Mouse (Mus musculus): ENCODE measurements at regions not wholly inside any gene's neighbourhood (a gene's known extent, or its start where the extent isn't known, plus 50 kb on each side); places are given as distances from the start of the nearest gene placed in this dataset.
A peak's percentile ranks its signal among the peaks of the same experiment; 100 is the strongest.
"Not testable (repeated sequence)": the region's sequence is repeated elsewhere in the genome, so short reads cannot be mapped to it uniquely, and the experiment has no call there.

- ATAC-seq (replicated peaks; ENCODE audit: low FRiP score, poor library complexity, severe bottlenecking) = no peak
Measured at GRCm38 (mm10) chr6:41225382-41225781, 76.7 kb upstream of the Try4 start.

- ATAC-seq (replicated peaks; ENCODE audit: low FRiP score, poor library complexity, severe bottlenecking) = no peak
Measured at GRCm38 (mm10) chr6:41218415-41218814, 83.7 kb upstream of the Try4 start.

- ATAC-seq (replicated peaks; ENCODE audit: low FRiP score, poor library complexity, severe bottlenecking) = no peak
Measured at GRCm38 (mm10) chr6:41215857-41216256, 86.2 kb upstream of the Try4 start.

- ATAC-seq (replicated peaks; ENCODE audit: low FRiP score, poor library complexity, severe bottlenecking) = no peak
Measured at GRCm38 (mm10) chr6:41205864-41206263, 96.2 kb upstream of the Try4 start.

- ATAC-seq (replicated peaks; ENCODE audit: low FRiP score, poor library complexity, severe bottlenecking) = no peak
Measured at GRCm38 (mm10) chr6:41202882-41203281, 99.2 kb upstream of the Try4 start.

- ATAC-seq (replicated peaks; ENCODE audit: low FRiP score, poor library complexity, severe bottlenecking) = no peak
Measured at GRCm38 (mm10) chr6:41202302-41202701, 99.8 kb upstream of the Try4 start.

- ATAC-seq (replicated peaks; ENCODE audit: low FRiP score, poor library complexity, severe bottlenecking) = no peak
Measured at GRCm38 (mm10) chr6:41194464-41194863, 107.6 kb upstream of the Try4 start.

GRCm38 (mm10) chr6:41191734-41192326, 110.2 kb upstream of the Try4 start:
- ATAC-seq (replicated peaks; ENCODE audit: low FRiP score, poor library complexity, severe bottlenecking) = no peak

- no peak for ATAC-seq (replicated peaks; ENCODE audit: low FRiP score, poor library complexity, severe bottlenecking)
Measured at GRCm38 (mm10) chr6:41188910-41189309, 113.2 kb upstream of the Try4 start.

GRCm38 (mm10) chr6:41187966-41188365, 114.1 kb upstream of the Try4 start:
- no peak for ATAC-seq (replicated peaks; ENCODE audit: low FRiP score, poor library complexity, severe bottlenecking)

GRCm38 (mm10) chr6:41178896-41179295, 123.2 kb upstream of the Try4 start:
- no peak for ATAC-seq (replicated peaks; ENCODE audit: low FRiP score, poor library complexity, severe bottlenecking)

GRCm38 (mm10) chr6:41178019-41178418, 124.0 kb upstream of the Try4 start:
- ATAC-seq (replicated peaks; ENCODE audit: low FRiP score, poor library complexity, severe bottlenecking) = no peak

GRCm38 (mm10) chr6:41177152-41177551, 124.9 kb upstream of the Try4 start:
- ATAC-seq (replicated peaks; ENCODE audit: low FRiP score, poor library complexity, severe bottlenecking) = no peak

GRCm38 (mm10) chr6:41176034-41176433, 126.0 kb upstream of the Try4 start:
- 0 out of 2 replicates have a peak, but pooled peaks have one; percentile 10 for ATAC-seq (replicated peaks; ENCODE audit: low FRiP score, poor library complexity, severe bottlenecking)

GRCm38 (mm10) chr6:41163491-41163890, 128.2 kb upstream of the 2210010C04Rik start:
- no peak for ATAC-seq (replicated peaks; ENCODE audit: low FRiP score, poor library complexity, severe bottlenecking)

GRCm38 (mm10) chr6:41161693-41162092, 126.4 kb upstream of the 2210010C04Rik start:
- no peak for ATAC-seq (replicated peaks; ENCODE audit: low FRiP score, poor library complexity, severe bottlenecking)

GRCm38 (mm10) chr6:41152101-41152500, 116.8 kb upstream of the 2210010C04Rik start:
- ATAC-seq (replicated peaks; ENCODE audit: low FRiP score, poor library complexity, severe bottlenecking) = no peak

GRCm38 (mm10) chr6:41151542-41151941, 116.2 kb upstream of the 2210010C04Rik start:
- ATAC-seq (replicated peaks; ENCODE audit: low FRiP score, poor library complexity, severe bottlenecking) = no peak

GRCm38 (mm10) chr6:41140916-41141315, 105.6 kb upstream of the 2210010C04Rik start:
- ATAC-seq (replicated peaks; ENCODE audit: low FRiP score, poor library complexity, severe bottlenecking) = no peak

- ATAC-seq (replicated peaks; ENCODE audit: low FRiP score, poor library complexity, severe bottlenecking) = not testable (repeated sequence)
Measured at GRCm38 (mm10) chr6:41137401-41137777, 102.1 kb upstream of the 2210010C04Rik start.

- peak; percentile 71; the same call in 1 of the 2 replicates for ATAC-seq (replicated peaks; ENCODE audit: low FRiP score, poor library complexity, severe bottlenecking)
Measured at GRCm38 (mm10) chr6:41136717-41137400, 101.5 kb upstream of the 2210010C04Rik start.

GRCm38 (mm10) chr6:41135160-41135559, 99.9 kb upstream of the 2210010C04Rik start:
- ATAC-seq (replicated peaks; ENCODE audit: low FRiP score, poor library complexity, severe bottlenecking) = no peak
